Mouse (Mus musculus) lung, postnatal 0 days (tissue): ENCODE results near the gene Iqcj. TPM values are rescaled to one million over a fixed set of nuclear protein-coding genes. Genes with fewer than 3 reads are reported as not detected.
"Not testable (repeated sequence)": the region's sequence is repeated elsewhere in the genome, so short reads cannot be mapped to it uniquely, and the experiment has no call there.

Experiments used
- ATAC-seq: fragments of 200-750 bp; cut with Nextera tagmentation; 2 replicates; pipeline ENCODE4 v1.8.0; 2017; ENCODE audit warnings: moderate library complexity
- DNase-seq: peaks from one replicate; pipeline ENCODE4 v3.0.0-alpha.2; 2016; ENCODE audit warnings: low spot score
- H3K27ac ChIP-seq: fragments of 300-500 bp; sonication (generic); 2 replicates; pipeline ENCODE4 v1.5.1; 2014; ENCODE audit warnings: antibody characterized with exemption, mild to moderate bottlenecking, low read length, mixed read lengths
- H3K27me3 ChIP-seq: fragments of 300-500 bp; sonication (generic); replicated peaks from 2 replicates; pipeline ENCODE4 v1.6.1; 2014; ENCODE audit warnings: low read length, mixed read lengths; ENCODE audit not compliant: insufficient read depth
- H3K36me3 ChIP-seq: fragments of 300-500 bp; sonication (generic); 2 replicates; pipeline ENCODE4 v1.6.1; 2014; ENCODE audit warnings: low read length, mixed read lengths; ENCODE audit not compliant: insufficient read depth
- H3K4me1 ChIP-seq: fragments of 300-500 bp; sonication (generic); 2 replicates; pipeline ENCODE4 v1.6.1; 2014; ENCODE audit warnings: antibody characterized with exemption, low read depth, low read length, mixed read lengths; ENCODE audit not compliant: insufficient read depth
- H3K4me2 ChIP-seq: fragments of 300-500 bp; sonication (generic); replicated peaks from 2 replicates; pipeline ENCODE4 v1.6.1; 2014; ENCODE audit warnings: low read depth, mild to moderate bottlenecking, low read length, moderate library complexity, mixed read lengths
- H3K4me3 ChIP-seq: fragments of 300-500 bp; sonication (generic); 2 replicates; pipeline ENCODE4 v1.5.1; 2014; ENCODE audit warnings: low read depth, low read length
- H3K9ac ChIP-seq: fragments of 300-500 bp; sonication (generic); replicated peaks from 2 replicates; pipeline ENCODE4 v1.6.1; 2014; ENCODE audit warnings: low read depth, mild to moderate bottlenecking
- H3K9me3 ChIP-seq: fragments of 300-500 bp; sonication (generic); 2 replicates; pipeline ENCODE4 v1.6.1; 2016; ENCODE audit warnings: low read length, mixed read lengths
- CTCF ChIP-seq: IDR thresholded peaks from 2 replicates; pipeline ENCODE4 v1.5.1; 2016; ENCODE audit warnings: antibody characterized with exemption, mild to moderate bottlenecking
- EP300 ChIP-seq: IDR thresholded peaks from 2 replicates; pipeline ENCODE4 v1.6.1; 2016; ENCODE audit warnings: antibody characterized with exemption, mild to moderate bottlenecking, control low read depth
- WGBS: fragments of 180-500 bp; shearing (Covaris S2); extraction: QIAGEN DNeasy Blood & Tissue Kit; methylation state at CpG from one replicate; pipeline ENCODE4 v1.1.7; 2014; 5-methylcytosine and 5-hydroxymethylcytosine counted together
- polyA plus RNA-seq: library from polyadenylated mRNA; unstranded; fragments of >200 nt; fragmentation: Nextera tagmentation; extraction: Ambion mirVana; gene quantifications from 2 replicates; pipeline ENCODE4 v1.2.1, GENCODE M21; 2015

Iqcj gene
- polyA plus RNA-seq, 1 experiment from 2014 or later: not detected

DNA sequence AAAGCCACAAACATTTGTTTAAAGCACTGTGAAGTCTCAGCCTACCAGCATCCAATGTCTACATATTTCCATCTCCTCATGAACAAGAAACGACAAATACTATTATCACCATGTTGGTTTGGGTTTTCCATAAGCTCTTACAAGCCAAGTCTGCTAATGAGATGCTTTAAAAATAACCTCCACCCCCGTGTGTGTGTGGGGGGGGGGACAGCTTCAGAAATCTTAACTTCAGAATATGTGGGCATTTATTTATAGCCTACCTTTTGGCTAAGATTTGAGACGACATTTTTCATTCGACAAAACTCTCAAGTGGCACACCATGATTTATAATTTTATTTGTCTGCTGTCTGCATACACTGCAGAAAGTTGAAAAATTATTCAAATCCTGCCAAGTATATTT is 185.4 kb downstream of the Iqcj start:
- Histone ChIP-seq H3K36me3 (no peaks in the 10 kb centered on the region), H3K27ac (no peak overlapping the region), H3K9me3 (no peaks in the 10 kb centered on the region), H3K4me2 (no peak overlapping the region), H3K27me3 (no peaks in the 10 kb centered on the region), H3K9ac (no peak overlapping the region), H3K4me1 (no peaks in the 10 kb centered on the region), H3K4me3 (no peak overlapping the region)
- 59% methylated on average over 4 of the region's 4 CpGs for WGBS
- DNase-seq (no peak), ATAC-seq (no peak)
- no peak for TF ChIP-seq CTCF
- TF ChIP-seq EP300: no peak

DNA sequence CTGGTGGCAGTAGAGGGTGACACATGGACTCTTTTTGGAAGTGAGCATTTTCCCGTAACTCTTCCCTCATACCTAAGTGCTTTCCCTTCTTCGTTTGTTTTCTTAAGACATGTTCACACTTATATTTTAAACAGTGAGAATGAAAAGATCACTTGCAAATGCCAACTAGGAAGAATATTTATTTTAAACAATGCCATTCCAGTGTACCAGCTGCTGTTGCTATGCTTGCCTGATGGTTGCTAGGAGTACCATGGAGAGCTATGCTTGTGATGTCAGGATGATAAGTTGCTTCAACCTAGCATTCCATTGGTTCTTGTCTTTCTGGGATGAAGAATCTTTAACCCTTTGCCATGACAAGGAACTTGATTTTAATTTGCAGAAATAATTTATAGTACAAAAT is 193.0 kb downstream of the Iqcj start:
- H3K36me3 ChIP-seq: no peaks in the 10 kb centered on the region
- no peaks in the 10 kb centered on the region for H3K9me3 ChIP-seq
- 52% methylated on average over 2 of the region's 2 CpGs for WGBS
- ATAC-seq (no peak), DNase-seq (no peak)
- TF ChIP-seq EP300: no peak
- no peak for TF ChIP-seq CTCF
- H3K27me3 ChIP-seq: no peaks in the 10 kb centered on the region
- H3K4me3 ChIP-seq: no peak overlapping the region
- no peaks in the 10 kb centered on the region for H3K4me1 ChIP-seq
- H3K4me2 ChIP-seq: no peak overlapping the region
- H3K9ac ChIP-seq: no peak overlapping the region
- no peak overlapping the region for H3K27ac ChIP-seq

DNA sequence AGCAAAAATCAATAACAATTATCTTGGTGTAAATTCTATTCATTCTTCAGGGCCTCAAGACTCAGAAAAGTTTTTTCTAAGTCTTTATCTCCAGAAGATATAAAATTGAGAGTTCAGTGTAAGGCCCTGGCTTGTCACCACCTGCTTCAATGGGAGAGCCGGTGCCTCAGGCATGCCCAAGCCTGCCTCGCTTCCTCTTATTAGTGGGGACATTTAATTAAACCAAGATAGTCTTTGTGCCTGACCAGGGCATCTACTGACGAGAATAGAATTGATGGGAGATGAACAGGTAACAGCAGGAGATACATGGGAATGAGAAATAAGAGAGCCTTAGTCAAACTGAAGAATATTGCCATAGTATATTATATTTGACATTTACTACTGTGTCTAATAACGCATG is 200.1 kb downstream of the Iqcj start:
- DNase-seq (no peak), ATAC-seq (no peak)
- H3K9ac ChIP-seq: no peak overlapping the region
- H3K36me3 ChIP-seq: no peaks in the 10 kb centered on the region
- H3K27ac ChIP-seq: no peak overlapping the region
- no peaks in the 10 kb centered on the region for H3K4me1 ChIP-seq
- H3K4me3 ChIP-seq: no peak overlapping the region
- no peaks in the 10 kb centered on the region for H3K9me3 ChIP-seq
- TF ChIP-seq EP300: no peak
- TF ChIP-seq CTCF: no peak
- H3K4me2 ChIP-seq: no peak overlapping the region
- H3K27me3 ChIP-seq: no peaks in the 10 kb centered on the region
- 79% methylated on average over 4 of the region's 4 CpGs for WGBS

DNA sequence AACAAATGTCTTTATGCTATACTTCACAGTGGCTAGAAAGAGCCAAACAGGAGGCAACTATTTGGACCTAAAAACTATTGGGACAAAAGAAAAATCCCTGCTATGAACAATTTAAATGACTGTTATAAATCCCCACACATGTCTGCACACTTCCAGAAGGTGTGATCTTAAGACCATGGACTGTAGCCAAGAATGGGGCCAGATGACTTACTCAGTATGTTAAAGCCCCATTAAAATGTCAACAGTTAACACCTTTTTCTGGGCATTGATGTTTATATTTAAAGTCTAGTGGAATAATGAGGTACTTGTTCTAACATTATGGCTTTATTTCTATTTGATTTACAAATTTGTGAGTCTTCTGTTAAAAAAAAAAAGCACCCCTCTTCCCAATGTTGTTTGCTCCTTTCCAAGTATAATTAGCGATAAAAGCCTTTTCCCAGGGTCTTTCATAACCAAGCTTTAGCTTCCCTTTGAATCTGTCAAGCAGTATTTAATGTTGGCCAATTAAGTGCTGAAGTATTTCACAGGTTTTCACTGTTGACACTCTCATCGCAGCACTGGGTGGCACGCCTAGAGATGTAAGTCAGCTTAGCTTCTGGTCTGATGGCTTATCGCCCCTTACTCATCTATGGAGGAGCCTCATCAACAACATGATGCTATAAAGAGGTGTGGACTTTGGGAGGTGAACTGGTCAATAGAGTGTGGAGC is 204.9 kb downstream of the Iqcj start:
- Histone ChIP-seq H3K4me1 (no peaks in the 10 kb centered on the region), H3K4me3 (no peak overlapping the region), H3K27ac (no peak overlapping the region), H3K4me2 (no peak overlapping the region), H3K9me3 (no peaks in the 10 kb centered on the region), H3K9ac (no peak overlapping the region), H3K36me3 (no peaks in the 10 kb centered on the region), H3K27me3 (no peaks in the 10 kb centered on the region)
- DNase-seq (no peak), ATAC-seq (no peak)
- WGBS: 65% methylated on average over 4 of the region's 4 CpGs
- TF ChIP-seq CTCF (no peak), EP300 (no peak)

DNA sequence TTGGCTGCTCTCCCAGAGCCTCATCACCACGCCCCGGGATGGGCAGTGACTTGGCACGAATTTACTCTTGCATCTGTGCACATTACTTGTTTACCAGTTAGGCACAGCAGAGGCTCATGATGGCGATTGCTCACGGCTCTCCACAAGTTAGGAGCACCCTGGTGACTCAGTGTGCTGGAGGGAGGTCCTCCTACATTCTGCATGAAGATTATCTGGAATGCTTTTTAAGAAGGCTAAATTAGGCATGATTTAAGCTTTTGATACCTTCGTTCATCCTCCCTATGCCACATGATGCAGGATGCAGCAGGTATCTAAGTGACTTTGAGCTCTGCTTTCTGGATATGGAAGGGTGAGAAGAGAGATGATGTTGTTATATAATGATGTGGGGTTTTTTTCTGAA is 207.5 kb downstream of the Iqcj start:
- not testable (repeated sequence) for H3K4me2 ChIP-seq, H3K27ac ChIP-seq, H3K36me3 ChIP-seq, DNase-seq, H3K4me3 ChIP-seq, H3K9me3 ChIP-seq, H3K9ac ChIP-seq, H3K27me3 ChIP-seq, ATAC-seq, H3K4me1 ChIP-seq
- WGBS: 81% methylated on average over 6 of the region's 6 CpGs

DNA sequence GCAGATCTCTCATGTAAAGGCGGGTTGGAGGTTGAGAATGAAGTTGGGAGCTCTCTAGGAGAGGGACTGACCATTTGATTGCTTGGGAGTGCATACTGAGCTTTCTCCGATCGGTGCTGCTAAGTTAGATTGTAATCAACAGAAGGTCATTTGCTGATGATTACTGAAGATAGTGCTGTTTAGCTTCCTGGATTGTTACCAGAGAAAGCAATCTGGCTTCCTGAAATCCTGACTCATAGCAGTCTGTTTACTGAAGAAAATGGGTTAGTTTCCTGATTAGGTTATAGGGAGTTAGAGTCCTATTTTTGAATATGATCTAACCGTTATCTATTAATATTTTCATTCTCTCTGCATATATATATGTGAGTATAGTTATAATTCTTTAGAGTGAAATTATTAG is 209.3 kb downstream of the Iqcj start:
- ATAC-seq (no peak), DNase-seq (peak; percentile 5)
- H3K27me3 ChIP-seq: no peaks in the 10 kb centered on the region
- no peak overlapping the region for H3K4me2 ChIP-seq
- no peak overlapping the region for H3K27ac ChIP-seq
- H3K4me3 ChIP-seq: no peak overlapping the region
- H3K9ac ChIP-seq: no peak overlapping the region
- H3K36me3 ChIP-seq: no peaks in the 10 kb centered on the region
- WGBS: 37% methylated on average over 4 of the region's 4 CpGs
- H3K9me3 ChIP-seq: no peaks in the 10 kb centered on the region
- TF ChIP-seq EP300: 0 out of 2 replicates have a peak, but pooled peaks have one; percentile 44
- no peak for TF ChIP-seq CTCF
- no peaks in the 10 kb centered on the region for H3K4me1 ChIP-seq
